Mouse (Mus musculus): ENCODE results near the gene 1110059E24Rik.
"Not testable (repeated sequence)": the region's sequence is repeated elsewhere in the genome, so short reads cannot be mapped to it uniquely, and the experiment has no call there.

Gene 1110059E24Rik

GRCm38 (mm10) chr19:21626271-21626988 is 26.3 kb downstream of the 1110059E24Rik start:
- DNase-seq (ENCODE audit: low spot score in 2 of 2), result no peak

DNA sequence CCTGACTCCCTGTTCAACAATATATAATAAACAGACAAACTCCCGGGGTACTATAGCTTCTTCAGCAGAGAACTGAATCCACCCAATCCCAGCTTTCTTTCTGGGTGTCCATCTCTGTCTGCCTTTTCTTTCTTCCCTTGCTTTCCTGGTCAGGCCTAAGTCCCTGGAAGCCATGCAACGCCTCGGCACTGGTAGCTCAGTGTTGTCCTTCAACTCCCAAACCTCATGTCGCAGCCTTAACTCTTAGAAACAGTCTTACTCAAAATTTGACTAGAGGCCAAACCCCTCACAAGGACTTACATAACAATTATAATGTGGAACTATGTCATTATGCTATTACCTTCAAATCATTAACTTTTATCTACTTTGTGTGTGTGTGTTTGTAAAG is 28.6 kb downstream of the 1110059E24Rik start:
- DNase-seq (ENCODE audit: low spot score in 2 of 2), result no peak

GRCm38 (mm10) chr19:21623410-21624147 is 29.2 kb downstream of the 1110059E24Rik start:
- no peak for DNase-seq (ENCODE audit: low spot score in 2 of 2)

- DNase-seq (ENCODE audit: low spot score in 2 of 2), result no peak
These were observed 37.0 kb downstream of the 1110059E24Rik start for GRCm38 (mm10) chr19:21615801-21616200.

- DNase-seq (ENCODE audit: low spot score in 2 of 2), result no peak
These were observed 40.8 kb downstream of the 1110059E24Rik start for GRCm38 (mm10) chr19:21611725-21612575.

- DNase-seq (ENCODE audit: low spot score in 2 of 2), result no peak
These were observed 41.5 kb downstream of the 1110059E24Rik start for GRCm38 (mm10) chr19:21611297-21611696.

GRCm38 (mm10) chr19:21610240-21610639 is 42.5 kb downstream of the 1110059E24Rik start:
- DNase-seq (ENCODE audit: low spot score in 2 of 2), result no peak

- no peak for DNase-seq (ENCODE audit: low spot score in 2 of 2)
These were observed 47.5 kb downstream of the 1110059E24Rik start for GRCm38 (mm10) chr19:21605294-21605693.

- no peak for DNase-seq (ENCODE audit: low spot score in 2 of 2)
These were observed 48.9 kb downstream of the 1110059E24Rik start for GRCm38 (mm10) chr19:21603836-21604235.

GRCm38 (mm10) chr19:21601541-21602101 is 51.2 kb downstream of the 1110059E24Rik start:
- no peak for DNase-seq (ENCODE audit: low spot score in 2 of 2)

GRCm38 (mm10) chr19:21598659-21599352 is 54.0 kb downstream of the 1110059E24Rik start:
- DNase-seq (ENCODE audit: low spot score in 2 of 2), result no peak

GRCm38 (mm10) chr19:21594676-21595075 is 58.1 kb downstream of the 1110059E24Rik start:
- no peak for DNase-seq (ENCODE audit: low spot score in 2 of 2)

DNA sequence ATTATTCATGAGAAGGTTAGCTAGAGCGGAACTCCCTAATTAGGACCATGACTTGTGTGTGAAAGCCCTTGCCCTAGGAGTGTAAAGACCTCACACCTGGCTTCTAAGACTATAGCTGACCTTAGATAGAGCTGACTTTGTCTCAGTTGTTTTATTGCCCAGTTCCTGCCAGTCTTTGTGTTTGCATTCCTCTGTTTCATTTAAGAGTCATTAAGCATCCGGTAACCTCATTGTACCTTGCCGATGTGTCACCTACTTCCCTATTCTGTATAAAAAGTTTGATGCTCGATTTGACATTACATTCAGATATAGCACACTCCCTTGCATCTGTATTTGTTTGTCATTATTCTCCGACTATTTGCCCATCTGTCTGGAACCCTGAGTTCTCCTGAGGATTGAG is 60.6 kb downstream of the 1110059E24Rik start:
- DNase-seq (ENCODE audit: low spot score in 2 of 2), result not testable (repeated sequence)

DNA sequence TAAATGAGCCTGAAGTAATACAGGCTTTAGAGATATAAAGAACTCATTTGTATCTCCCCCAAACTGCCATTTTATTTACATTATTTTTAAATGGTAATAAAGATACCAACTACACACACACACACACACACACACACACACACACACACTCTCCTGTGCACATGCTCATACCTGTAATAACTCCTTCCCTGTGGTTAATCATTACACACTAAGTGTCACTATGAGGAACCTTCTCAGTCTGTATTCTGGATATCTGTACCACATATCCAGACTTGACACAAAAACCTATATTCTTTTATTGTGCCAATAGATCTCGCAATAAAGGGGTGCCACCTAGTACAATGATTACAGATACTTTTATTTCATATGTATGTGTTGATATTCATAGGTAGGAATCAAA is 62.9 kb downstream of the 1110059E24Rik start:
- no peak for DNase-seq (ENCODE audit: low spot score in 2 of 2)

DNA sequence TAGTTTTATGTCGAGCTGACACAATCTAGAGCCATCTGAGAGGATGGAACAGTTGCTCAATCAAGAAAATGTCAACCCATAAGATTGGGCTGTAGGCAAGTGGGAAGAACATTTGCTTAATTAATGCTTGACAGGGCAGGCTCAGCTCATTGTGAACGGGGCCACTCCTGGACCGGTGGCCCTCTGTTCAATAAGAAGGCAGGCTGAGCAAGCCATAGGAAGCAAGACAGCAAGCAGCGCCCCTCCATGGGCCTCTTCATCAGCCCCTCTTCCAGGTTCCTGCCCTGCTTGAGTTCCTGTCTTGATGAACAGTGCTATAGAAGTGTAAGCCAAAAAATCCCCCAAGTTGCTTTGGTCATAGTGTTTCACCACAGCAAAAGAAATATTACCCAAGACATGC is 65.2 kb downstream of the 1110059E24Rik start:
- no peak for DNase-seq (ENCODE audit: low spot score in 2 of 2)

DNA sequence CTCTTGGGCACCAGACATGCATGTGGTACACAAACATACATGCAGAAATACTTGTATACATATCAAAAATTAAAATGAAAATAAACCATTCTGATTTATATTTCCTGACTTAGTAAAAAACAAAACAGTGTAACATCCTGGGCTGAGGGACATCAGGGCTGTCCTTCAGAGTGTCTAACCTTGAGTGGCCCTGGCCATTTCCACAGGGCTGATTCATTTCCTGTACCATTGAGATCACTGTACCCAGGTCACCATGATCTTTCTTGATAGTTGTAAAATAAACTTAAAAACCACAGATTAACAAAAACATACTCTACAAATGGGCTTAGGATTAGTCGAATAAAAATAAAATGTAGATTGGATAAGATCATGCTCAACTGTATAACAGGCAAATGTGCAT is 66.2 kb downstream of the 1110059E24Rik start:
- no peak for DNase-seq (ENCODE audit: low spot score in 2 of 2)

GRCm38 (mm10) chr19:21585868-21586267 is 66.9 kb downstream of the 1110059E24Rik start:
- DNase-seq (ENCODE audit: low spot score in 2 of 2), result no peak

- no peak for DNase-seq (ENCODE audit: low spot score in 2 of 2)
These were observed 68.8 kb downstream of the 1110059E24Rik start for GRCm38 (mm10) chr19:21583986-21584385.

DNA sequence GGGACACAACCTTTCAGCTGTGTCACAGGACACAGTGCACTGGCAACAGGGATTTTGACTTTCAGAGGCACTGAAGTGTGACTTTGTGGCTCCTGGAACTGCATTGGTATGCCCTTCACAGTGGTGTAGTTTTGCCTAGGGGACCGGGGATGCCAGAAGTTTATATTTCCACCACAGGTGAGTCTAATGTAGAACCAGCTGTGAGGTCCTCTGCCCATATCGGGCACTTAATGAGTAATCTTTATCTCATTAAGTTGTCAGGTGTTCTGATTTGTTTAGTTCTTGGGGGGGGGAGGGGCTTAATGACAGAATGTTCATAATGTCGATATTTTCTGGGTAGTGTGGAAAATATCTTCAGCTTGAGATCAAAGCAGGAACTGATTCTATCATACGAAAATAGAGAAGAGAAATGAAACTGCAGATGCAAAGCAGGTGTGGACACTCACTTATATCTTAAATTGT is 69.2 kb downstream of the 1110059E24Rik start:
- DNase-seq (ENCODE audit: low spot score in 2 of 2), result no peak

GRCm38 (mm10) chr19:21581404-21581803 is 71.4 kb downstream of the 1110059E24Rik start:
- DNase-seq (ENCODE audit: low spot score in 2 of 2), result no peak

DNA sequence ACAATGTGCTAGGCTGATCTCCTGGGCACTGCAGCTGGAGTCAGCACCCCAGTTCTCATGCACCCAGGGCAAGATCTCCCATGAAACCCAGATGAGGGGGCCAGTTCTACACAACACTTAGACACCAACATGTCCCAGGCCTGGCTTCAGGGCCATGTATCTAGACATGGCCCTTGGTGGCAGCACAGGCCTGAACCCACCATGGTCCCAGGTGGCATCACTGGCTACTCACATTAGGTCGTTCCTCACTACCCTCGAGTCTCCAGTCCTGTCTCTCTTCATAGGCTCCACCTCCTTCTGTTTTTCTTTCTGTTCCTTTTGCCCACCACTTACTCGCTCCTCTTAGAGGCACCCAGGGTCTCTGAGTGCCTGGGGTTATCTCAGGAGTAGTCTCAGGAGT is 72.9 kb downstream of the 1110059E24Rik start:
- DNase-seq (ENCODE audit: low spot score in 2 of 2), result no peak

Data from left cerebral cortex, adult 9 months (tissue).